Mouse (Mus musculus) intestine, postnatal 0 days (tissue): Measurements from ENCODE around the gene Pex16. TPM values are rescaled to one million over a fixed set of nuclear protein-coding genes. Genes with fewer than 3 reads are reported as not detected.

Experiments used
- ATAC-seq: fragments of 200-750 bp; cut with Nextera tagmentation; 2 replicates; pipeline ENCODE4 v1.8.0; 2017; ENCODE audit warnings: mild to moderate bottlenecking, moderate TSS enrichment, moderate library complexity
- H3K27ac ChIP-seq: fragments of 300-500 bp; sonication (generic); 2 replicates; pipeline ENCODE4 v1.5.1; 2014; ENCODE audit warnings: mild to moderate bottlenecking, low read depth, low read length, moderate library complexity
- H3K27me3 ChIP-seq: fragments of 300-500 bp; sonication (generic); replicated peaks from 2 replicates; pipeline ENCODE4 v1.6.1; 2014; ENCODE audit warnings: low read length, mixed read lengths; ENCODE audit not compliant: control insufficient read depth, insufficient read depth
- H3K36me3 ChIP-seq: fragments of 300-500 bp; sonication (generic); 2 replicates; pipeline ENCODE4 v1.6.1; 2014; ENCODE audit warnings: mild to moderate bottlenecking, moderate library complexity; ENCODE audit not compliant: control insufficient read depth, insufficient read depth
- H3K4me1 ChIP-seq: fragments of 300-500 bp; sonication (generic); replicated peaks from 2 replicates; pipeline ENCODE4 v1.6.1; 2014; ENCODE audit warnings: antibody characterized with exemption, low read length, mixed read lengths; ENCODE audit not compliant: control insufficient read depth, insufficient read depth
- H3K4me2 ChIP-seq: fragments of 300-500 bp; sonication (generic); replicated peaks from 2 replicates; pipeline ENCODE4 v1.6.1; 2014; ENCODE audit warnings: low read depth, mild to moderate bottlenecking, moderate library complexity
- H3K4me3 ChIP-seq: fragments of 300-500 bp; sonication (generic); 2 replicates; pipeline ENCODE4 v1.5.1; 2014; ENCODE audit warnings: low read depth, low read length
- H3K9ac ChIP-seq: fragments of 300-500 bp; sonication (generic); 2 replicates; pipeline ENCODE4 v1.6.1; 2014; ENCODE audit warnings: mild to moderate bottlenecking, low read depth, low read length
- H3K9me3 ChIP-seq: fragments of 300-500 bp; sonication (generic); 2 replicates; pipeline ENCODE4 v1.6.1; 2016; ENCODE audit warnings: mixed run types; ENCODE audit not compliant: control insufficient read depth
- CTCF ChIP-seq: sonication (generic); IDR thresholded peaks from 2 replicates; pipeline ENCODE4 v1.5.1; 2016; ENCODE audit warnings: low read depth, mild to moderate bottlenecking, control low read depth, antibody characterized with exemption, moderate library complexity
- WGBS: fragments of 180-500 bp; shearing (Covaris S2); extraction: QIAGEN DNeasy Blood & Tissue Kit; methylation state at CpG from one replicate; pipeline ENCODE4 v1.1.7; 2014; 5-methylcytosine and 5-hydroxymethylcytosine counted together
- polyA plus RNA-seq: library from polyadenylated mRNA; unstranded; fragments of >200 nt; fragmentation: Nextera tagmentation; extraction: Ambion mirVana; gene quantifications from 2 replicates; pipeline ENCODE4 v1.2.1, GENCODE M21; 2015

Gene Pex16
- polyA plus RNA-seq, 1 experiment from 2014 or later = 86.0 TPM

DNA sequence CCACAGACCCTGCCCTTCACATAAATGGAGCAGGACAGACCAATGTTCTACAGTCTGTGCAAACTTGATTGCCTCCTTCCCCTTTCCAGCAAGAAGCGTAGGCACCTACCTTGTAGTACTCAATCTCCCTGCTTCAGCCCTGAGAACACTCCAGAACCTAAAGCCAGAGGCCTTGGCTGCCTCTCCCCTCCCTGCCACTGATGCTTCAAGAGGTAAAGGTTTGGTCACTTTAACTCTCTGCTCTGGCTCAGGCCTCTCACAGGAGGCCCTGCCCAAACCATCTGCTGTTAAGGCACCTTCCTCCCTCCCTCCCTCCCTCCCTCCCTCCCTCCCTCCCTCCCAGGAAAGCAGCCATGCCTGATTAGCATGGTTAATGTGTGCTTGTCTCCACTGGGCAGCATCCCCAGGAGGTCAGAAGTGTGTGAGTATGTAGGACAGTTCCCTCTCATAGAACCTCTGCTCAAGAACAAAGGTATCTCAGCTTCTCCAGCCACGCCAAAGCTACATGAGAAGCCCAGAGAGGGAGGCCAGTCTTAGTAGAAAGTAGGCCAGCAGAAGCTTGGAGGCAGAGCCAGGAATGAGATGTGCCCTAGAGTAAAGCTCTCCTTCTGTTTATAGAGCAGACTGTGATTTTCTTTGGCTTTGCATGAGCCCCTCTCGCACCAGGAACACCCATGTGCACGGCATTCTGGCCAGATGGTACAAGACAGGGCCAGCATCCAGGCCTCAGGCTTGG, 28.3 kb downstream of the Pex16 start:
- no peak overlapping the region for H3K27ac ChIP-seq
- no peak overlapping the region for H3K9ac ChIP-seq
- no peaks in the 10 kb centered on the region for H3K27me3 ChIP-seq
- no peaks in the 10 kb centered on the region for H3K9me3 ChIP-seq
- H3K36me3 ChIP-seq = peaks cover 34% of the 10 kb centered on the region
- no peaks in the 10 kb centered on the region for H3K4me1 ChIP-seq
- H3K4me3 ChIP-seq = no peak overlapping the region
- no peak for TF ChIP-seq CTCF
- no peak overlapping the region for H3K4me2 ChIP-seq
- ATAC-seq = no peak
- WGBS = 81% methylated on average over 4 of the region's 4 CpGs

DNA sequence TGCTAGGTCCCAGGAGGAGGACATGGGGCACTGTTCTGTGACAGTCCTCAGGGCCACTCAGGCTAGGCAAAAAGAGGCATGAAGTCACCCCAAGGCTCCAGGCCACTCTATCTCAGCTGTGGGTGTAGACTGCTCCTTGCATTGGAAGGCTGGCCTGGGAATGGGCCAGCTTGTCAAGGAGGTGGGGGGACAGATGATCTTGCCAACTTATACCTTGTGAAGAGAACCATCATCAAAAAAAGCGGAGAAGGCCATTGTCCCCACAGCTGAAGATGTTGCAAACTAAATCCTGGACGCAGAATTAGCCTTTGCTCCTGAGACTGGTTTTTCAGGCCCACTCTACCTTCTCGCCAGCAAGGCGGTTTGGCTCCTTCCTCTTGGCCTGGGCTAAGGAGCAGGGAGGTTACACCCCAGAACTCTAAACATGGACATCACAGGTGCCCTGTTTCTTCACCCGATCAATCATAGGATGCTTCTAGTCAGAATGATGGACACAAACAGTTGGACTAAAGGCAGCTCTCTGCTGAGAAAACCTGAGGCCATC, 29.4 kb downstream of the Pex16 start:
- no peak for TF ChIP-seq CTCF
- no peak for ATAC-seq
- WGBS = 91% methylated on average over 5 of the region's 5 CpGs

DNA sequence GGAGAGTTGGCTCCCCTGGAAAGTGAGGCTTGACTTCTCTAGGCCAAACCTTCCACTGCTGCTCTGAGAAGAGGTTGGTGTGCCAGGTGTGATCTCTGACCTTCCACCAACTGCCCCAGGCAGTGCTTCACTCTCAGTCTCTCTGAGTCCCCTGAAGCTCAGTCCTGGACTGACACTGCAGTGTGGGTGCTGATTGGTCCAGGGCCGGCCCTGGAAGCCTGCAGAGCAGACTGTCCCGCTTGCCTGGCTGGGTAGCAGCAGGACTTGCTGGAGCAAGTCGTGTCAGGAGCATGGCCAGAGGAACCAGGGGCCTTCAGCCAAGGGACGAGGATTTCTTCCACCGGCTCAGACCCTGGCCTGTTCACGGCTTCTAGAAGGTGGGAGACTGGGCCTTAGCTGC, 30.3 kb downstream of the Pex16 start:
- H3K4me3 ChIP-seq = no peak overlapping the region
- H3K4me1 ChIP-seq = no peaks in the 10 kb centered on the region
- TF ChIP-seq CTCF = no peak
- H3K9ac ChIP-seq = no peak overlapping the region
- 82% methylated on average over 6 of the region's 6 CpGs for WGBS
- peaks cover 54% of the 10 kb centered on the region for H3K36me3 ChIP-seq
- no peaks in the 10 kb centered on the region for H3K9me3 ChIP-seq
- ATAC-seq = no peak
- H3K27ac ChIP-seq = no peak overlapping the region
- no peak overlapping the region for H3K4me2 ChIP-seq
- H3K27me3 ChIP-seq = no peaks in the 10 kb centered on the region

More for the DNA sequence above, 29.4 kb downstream of the Pex16 start:
- H3K9ac ChIP-seq = no peak overlapping the region
- H3K4me2 ChIP-seq = no peak overlapping the region
- peaks cover 45% of the 10 kb centered on the region for H3K36me3 ChIP-seq
- H3K27me3 ChIP-seq = no peaks in the 10 kb centered on the region
- no peak overlapping the region for H3K4me3 ChIP-seq
- H3K27ac ChIP-seq = no peak overlapping the region
- H3K9me3 ChIP-seq = no peaks in the 10 kb centered on the region
- no peaks in the 10 kb centered on the region for H3K4me1 ChIP-seq

DNA sequence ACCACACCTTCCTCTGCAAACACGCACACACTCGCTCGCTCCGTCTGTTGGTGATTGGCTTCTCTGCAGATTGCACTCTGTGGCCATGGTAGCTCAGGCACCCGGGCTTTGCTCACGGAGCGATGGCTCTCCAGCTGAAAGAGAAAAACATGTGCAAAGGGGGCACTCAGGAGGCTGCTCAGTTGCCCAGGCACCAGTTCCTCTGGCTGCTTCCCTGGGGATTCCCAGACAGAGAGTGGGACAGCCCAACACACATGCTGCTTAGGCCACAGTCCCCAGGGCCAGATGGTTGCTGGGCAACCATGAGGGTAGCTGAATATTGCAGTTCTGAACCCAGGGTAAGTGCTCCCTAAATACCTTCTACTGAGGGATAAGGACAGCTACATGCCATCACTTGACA, 31.2 kb downstream of the Pex16 start:
- WGBS = 86% methylated on average over 7 of the region's 7 CpGs
- no peaks in the 10 kb centered on the region for H3K9me3 ChIP-seq

DNA sequence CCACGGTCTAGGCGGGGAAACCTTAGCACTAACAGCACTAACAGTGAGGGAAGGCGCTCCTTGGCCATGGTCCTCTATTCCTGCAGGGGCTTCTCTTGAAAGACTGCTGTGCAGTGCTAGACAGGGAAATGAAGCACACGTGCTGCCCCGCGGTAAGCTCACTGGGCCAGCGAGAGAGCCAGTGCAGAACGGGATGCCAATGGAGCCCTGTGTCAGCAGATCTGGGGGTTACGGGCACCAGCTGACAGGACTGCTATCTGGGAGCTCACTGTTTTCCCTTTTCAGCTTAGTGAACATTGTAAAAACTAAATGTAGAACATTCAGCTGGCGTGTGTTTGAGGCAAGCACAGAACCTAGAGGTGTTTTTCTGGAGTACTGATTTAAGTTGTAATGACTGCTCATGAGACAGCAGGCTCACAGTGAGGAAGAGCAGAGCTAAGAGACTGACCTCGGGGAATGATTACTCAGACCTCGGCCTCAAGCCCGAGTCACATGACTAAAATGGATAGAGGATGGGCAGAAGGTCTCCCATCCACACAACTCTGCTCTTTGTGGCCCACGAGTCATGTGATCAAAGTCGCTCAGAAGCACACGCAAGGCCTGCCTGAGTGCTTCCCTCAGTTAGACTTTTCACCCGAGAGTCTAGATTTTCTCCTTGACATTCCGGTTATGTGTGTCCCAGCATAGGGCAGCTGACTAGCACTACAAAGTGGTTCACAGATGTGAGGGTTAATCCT, 34.0 kb downstream of the Pex16 start:
- Histone ChIP-seq H3K27ac (no peak overlapping the region), H3K4me1 (no peaks in the 10 kb centered on the region), H3K9ac (no peak overlapping the region), H3K27me3 (no peaks in the 10 kb centered on the region), H3K4me2 (no peak overlapping the region), H3K36me3 (peaks cover 91% of the 10 kb centered on the region), H3K9me3 (no peaks in the 10 kb centered on the region), H3K4me3 (no peak overlapping the region)
- no peak for TF ChIP-seq CTCF
- ATAC-seq = no peak
- 88% methylated on average over 18 of the region's 18 CpGs for WGBS

More for the DNA sequence above, 31.2 kb downstream of the Pex16 start:
- Histone ChIP-seq H3K36me3 (peaks cover 63% of the 10 kb centered on the region), H3K4me3 (no peak overlapping the region), H3K9ac (no peak overlapping the region), H3K4me1 (no peaks in the 10 kb centered on the region), H3K4me2 (no peak overlapping the region), H3K27me3 (no peaks in the 10 kb centered on the region), H3K27ac (no peak overlapping the region)
- no peak for TF ChIP-seq CTCF
- ATAC-seq = no peak

DNA sequence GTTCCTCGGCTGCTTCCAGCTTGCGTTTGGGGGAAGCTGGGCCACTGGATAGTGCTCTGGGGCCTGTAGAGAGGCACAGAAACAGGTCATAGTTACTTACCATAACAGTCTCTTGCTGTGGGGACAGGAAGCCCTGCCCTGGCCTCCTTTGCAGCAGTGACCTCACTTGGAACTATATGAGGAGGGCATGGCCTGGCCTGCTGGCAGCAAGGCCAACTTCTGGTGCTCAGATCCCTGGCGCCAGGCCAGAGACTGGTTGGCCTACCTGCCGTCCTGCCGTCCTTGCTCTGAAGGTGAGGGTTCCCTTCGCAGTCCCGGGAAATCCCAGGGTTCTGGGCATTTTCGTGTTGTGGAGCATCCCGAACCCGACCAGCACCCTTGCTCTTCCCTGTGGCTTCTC, 37.2 kb downstream of the Pex16 start:
- ATAC-seq = no peak
- Histone ChIP-seq H3K9ac (no peak overlapping the region), H3K9me3 (no peaks in the 10 kb centered on the region), H3K27ac (no peak overlapping the region), H3K36me3 (peaks cover 96% of the 10 kb centered on the region), H3K4me2 (no peak overlapping the region), H3K27me3 (no peaks in the 10 kb centered on the region), H3K4me3 (no peak overlapping the region), H3K4me1 (no peaks in the 10 kb centered on the region)
- no peak for TF ChIP-seq CTCF
- WGBS = 88% methylated on average over 10 of the region's 10 CpGs
